Mouse (Mus musculus) midbrain, embryonic 15.5 days (tissue): Measurements from ENCODE around the gene Chac1. TPM values are rescaled to one million over a fixed set of nuclear protein-coding genes. Genes with fewer than 3 reads are reported as not detected.

Source experiments
- ATAC-seq: fragments of 200-750 bp; cut with Nextera tagmentation; replicated peaks from 2 replicates; pipeline ENCODE4 v1.8.0; 2017; ENCODE audit warnings: moderate TSS enrichment
- H3K27ac ChIP-seq: fragments of 300-500 bp; sonication (generic); 2 replicates; pipeline ENCODE4 v1.5.1; 2015; ENCODE audit warnings: mild to moderate bottlenecking, inconsistent platforms
- H3K27me3 ChIP-seq: fragments of 300-500 bp; sonication (generic); replicated peaks from 2 replicates; pipeline ENCODE4 v1.6.1; 2015; ENCODE audit warnings: inconsistent platforms
- H3K36me3 ChIP-seq: fragments of 300-500 bp; sonication (generic); replicated peaks from 2 replicates; pipeline ENCODE4 v1.6.1; 2015; ENCODE audit warnings: inconsistent platforms
- H3K4me1 ChIP-seq: fragments of 300-500 bp; sonication (generic); 2 replicates; pipeline ENCODE4 v1.6.1; 2015; ENCODE audit warnings: inconsistent platforms
- H3K4me2 ChIP-seq: fragments of 300-500 bp; sonication (generic); 2 replicates; pipeline ENCODE4 v1.6.1; 2015; ENCODE audit warnings: inconsistent platforms, mild to moderate bottlenecking, moderate library complexity
- H3K4me3 ChIP-seq: fragments of 300-500 bp; sonication (generic); 2 replicates; pipeline ENCODE4 v1.5.1; 2015; ENCODE audit warnings: mild to moderate bottlenecking, inconsistent platforms
- H3K9ac ChIP-seq: fragments of 300-500 bp; sonication (generic); 2 replicates; pipeline ENCODE4 v1.6.1; 2015; ENCODE audit warnings: mild to moderate bottlenecking, inconsistent platforms
- H3K9me3 ChIP-seq: fragments of 300-500 bp; sonication (generic); 2 replicates; pipeline ENCODE4 v1.6.1; 2016; ENCODE audit warnings: inconsistent platforms
- WGBS: fragments of 180-500 bp; shearing (Covaris S2); methylation state at CpG from one replicate; pipeline ENCODE4 v1.1.7; 2015; ENCODE audit warnings: mixed read lengths; 5-methylcytosine and 5-hydroxymethylcytosine counted together
- polyA plus RNA-seq: library from polyadenylated mRNA; unstranded; fragments of >200 nt; fragmentation: Nextera tagmentation; extraction: Ambion mirVana; gene quantifications from 2 replicates; pipeline ENCODE4 v1.2.1, GENCODE M21; 2015

Chac1 gene
- polyA plus RNA-seq, 1 experiment from 2014 or later: 8.1 TPM

DNA sequence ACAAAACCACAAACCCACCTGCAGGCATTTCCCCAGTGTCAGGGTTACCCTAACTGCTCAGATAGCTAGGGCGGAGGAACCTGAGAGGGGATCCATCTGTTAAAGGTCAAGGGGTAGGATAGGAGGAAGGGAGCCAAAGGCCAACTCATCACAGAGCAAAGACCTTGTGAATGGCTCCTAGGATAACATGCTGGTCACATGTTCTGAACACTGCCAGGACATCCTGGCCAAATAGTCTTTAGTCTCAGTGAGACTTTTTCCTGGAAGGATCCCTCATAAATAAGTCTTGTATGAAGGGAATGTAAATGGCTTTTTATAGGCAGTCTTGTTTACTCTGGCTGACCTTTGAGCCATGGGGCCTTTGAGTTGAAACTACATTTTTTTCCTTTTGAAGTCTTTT is 47.6 kb downstream of the Chac1 start:
- no peak overlapping the region for H3K4me3 ChIP-seq
- 91% methylated on average over 1 of the region's 1 CpGs for WGBS
- H3K9ac ChIP-seq: no peak overlapping the region
- no peaks in the 10 kb centered on the region for H3K4me1 ChIP-seq
- ATAC-seq: no peak
- no peak overlapping the region for H3K27ac ChIP-seq
- no peak overlapping the region for H3K4me2 ChIP-seq
- no peaks in the 10 kb centered on the region for H3K27me3 ChIP-seq
- peaks cover 14% of the 10 kb centered on the region; the same call in 1 of the 2 replicates for H3K36me3 ChIP-seq
- H3K9me3 ChIP-seq: no peaks in the 10 kb centered on the region

DNA sequence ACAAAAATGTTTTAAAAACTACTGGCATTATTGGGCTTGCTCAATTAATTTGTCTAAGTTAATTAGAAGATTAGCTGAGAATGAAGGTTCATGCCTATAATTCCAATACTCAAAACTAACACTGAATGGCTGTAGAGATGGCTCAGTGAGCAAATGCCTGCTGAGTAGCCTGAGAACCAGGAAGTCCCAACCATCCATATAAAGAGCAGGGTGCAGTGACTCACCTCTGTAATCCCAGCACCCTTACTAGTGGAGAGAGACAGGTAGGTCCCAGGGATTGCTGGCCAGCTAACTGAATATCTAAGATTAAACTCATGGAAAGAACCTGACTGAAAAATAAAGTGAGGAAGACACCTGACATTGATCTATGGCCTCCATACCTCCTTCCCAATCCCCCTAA is 48.3 kb downstream of the Chac1 start:
- Histone ChIP-seq H3K36me3 (peaks cover 14% of the 10 kb centered on the region; the same call in 1 of the 2 replicates), H3K4me2 (no peak overlapping the region), H3K4me1 (no peaks in the 10 kb centered on the region), H3K9ac (no peak overlapping the region), H3K9me3 (no peaks in the 10 kb centered on the region), H3K4me3 (no peak overlapping the region), H3K27ac (no peak overlapping the region), H3K27me3 (no peaks in the 10 kb centered on the region)
- ATAC-seq: no peak

Other genes starting within 250 kb of the Chac1 start
- gene Rad51, start 238.4 kb upstream of the Chac1 start, polyA plus RNA-seq: 8.3 and 9.8 TPM in 2 replicates
- 46.7 and 49.6 TPM in 2 replicates for gene Rmdn3, start 194.2 kb upstream of the Chac1 start, polyA plus RNA-seq
- gene Gchfr, start 183.5 kb upstream of the Chac1 start, polyA plus RNA-seq: 6.8 and 7.8 TPM in 2 replicates
- gene Gm14137, start 176.7 kb upstream of the Chac1 start, polyA plus RNA-seq: 1.1 and 1.2 TPM in 2 replicates
- gene Zfyve19, start 142.6 kb upstream of the Chac1 start, polyA plus RNA-seq: 68.3 and 73.3 TPM in 2 replicates
- 25.0 and 29.4 TPM in 2 replicates for gene Dnajc17, start 142.4 kb upstream of the Chac1 start, polyA plus RNA-seq
- gene Ppp1r14d, start 121.3 kb upstream of the Chac1 start, polyA plus RNA-seq: not detected in 2 replicates
- 0.65 and 0.77 TPM in 2 replicates for gene Spint1, start 113.9 kb upstream of the Chac1 start, polyA plus RNA-seq
- gene Rhov, start 80.0 kb upstream of the Chac1 start, polyA plus RNA-seq: 43.3 and 45.5 TPM in 2 replicates
- gene Vps18, start 62.5 kb upstream of the Chac1 start, polyA plus RNA-seq: 31.7 and 32.3 TPM in 2 replicates
- 5.2 and 5.3 TPM in 2 replicates for gene Dll4, start 25.4 kb upstream of the Chac1 start, polyA plus RNA-seq
- gene Ino80, start 126.5 kb downstream of the Chac1 start, polyA plus RNA-seq: 3.1 and 3.3 TPM in 2 replicates
- 0.48 and 0.74 TPM in 2 replicates for gene Exd1, start 196.4 kb downstream of the Chac1 start, polyA plus RNA-seq
- 55.6 and 59.4 TPM in 2 replicates for gene Chp1, start 196.5 kb downstream of the Chac1 start, polyA plus RNA-seq